Mouse (Mus musculus) T-helper 1 cell (primary cell): ENCODE results near the gene Wdr78.

Experiments
- in situ Hi-C: fragments of 300-600 bp; cut with MboI, MseI; formaldehyde crosslinking; loops from one replicate; pipeline ENCODE4 v1.15.1; 2025; ENCODE audit warnings: high pct_unique_total_duplicates

Wdr78 gene

DNA sequence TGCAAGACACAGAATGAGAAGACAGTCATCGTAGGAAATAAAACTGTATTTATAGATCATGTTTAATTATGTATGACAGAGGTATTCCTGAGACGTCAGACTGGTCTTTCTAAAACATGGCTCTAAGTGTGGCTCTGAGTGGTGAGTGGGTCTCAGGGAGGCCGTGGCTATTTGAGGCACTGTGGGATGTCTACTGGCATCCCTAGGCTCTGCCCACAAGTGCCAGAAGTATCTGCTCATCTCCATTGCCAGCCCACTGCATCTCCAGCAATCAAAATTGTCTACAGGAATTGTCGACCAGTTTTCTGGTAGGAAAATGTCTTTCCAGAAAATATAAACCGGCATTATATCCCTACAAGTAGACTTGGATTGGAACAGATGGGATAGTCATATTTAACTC, 57.4 kb downstream of the Wdr78 start:
- in situ Hi-C loops = no loop called here

DNA sequence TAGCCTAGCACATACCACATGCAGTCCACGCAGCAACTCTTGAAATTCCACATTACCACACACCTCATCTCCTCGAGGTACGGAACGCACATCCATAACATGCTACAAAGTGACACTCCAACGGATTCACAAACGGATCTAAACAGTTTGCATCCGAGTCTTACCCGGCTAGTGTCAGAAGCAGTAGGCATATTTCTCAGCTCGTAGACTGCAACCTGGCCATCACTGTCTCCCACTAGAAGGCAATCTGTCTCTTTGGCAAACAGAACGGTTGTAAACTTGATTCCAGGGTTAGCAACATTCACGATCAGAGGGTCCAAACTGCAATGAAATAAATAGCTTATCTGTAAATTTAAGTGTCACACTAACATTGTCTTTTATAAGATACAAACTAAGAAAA, 66.3 kb downstream of the Wdr78 start:
- in situ Hi-C loops = no loop called here

- in situ Hi-C loops = no loop called here
Observed at GRCm38 (mm10) chr4:103042997-103043396, 71.4 kb downstream of the Wdr78 start.

GRCm38 (mm10) chr4:103039838-103040191, 74.5 kb downstream of the Wdr78 start:
- in situ Hi-C loops = loop anchor here (10.0 kb wide), 1 partner anchor 1985 kb away; no protein-coding TSS in a partner anchor

- in situ Hi-C loops = loop anchor here (10.0 kb wide), 1 partner anchor 1984 kb away; no protein-coding TSS in a partner anchor
Observed at GRCm38 (mm10) chr4:103039103-103039837, 75.1 kb downstream of the Wdr78 start.

GRCm38 (mm10) chr4:103028177-103029088, 85.9 kb downstream of the Wdr78 start:
- in situ Hi-C loops = no loop called here

DNA sequence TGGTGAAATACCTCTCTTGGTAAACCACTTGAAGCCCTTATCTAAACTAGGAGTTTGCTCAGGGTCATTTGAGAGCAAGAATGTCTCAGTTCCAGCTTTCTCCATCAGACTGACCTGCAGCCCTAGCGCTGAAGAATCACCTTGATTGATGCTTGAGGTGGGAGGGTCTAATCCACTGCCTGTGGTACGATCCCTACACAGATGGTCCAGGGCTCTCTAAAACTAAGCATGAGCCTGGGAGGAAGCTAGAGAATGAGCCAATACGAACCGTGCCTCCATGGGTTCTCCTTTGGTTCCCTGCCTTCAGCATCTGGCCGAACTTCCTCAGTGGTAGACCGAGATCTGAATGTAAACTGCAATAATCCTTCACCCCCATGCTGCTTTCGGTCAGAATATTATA, 86.6 kb downstream of the Wdr78 start:
- in situ Hi-C loops = no loop called here

DNA sequence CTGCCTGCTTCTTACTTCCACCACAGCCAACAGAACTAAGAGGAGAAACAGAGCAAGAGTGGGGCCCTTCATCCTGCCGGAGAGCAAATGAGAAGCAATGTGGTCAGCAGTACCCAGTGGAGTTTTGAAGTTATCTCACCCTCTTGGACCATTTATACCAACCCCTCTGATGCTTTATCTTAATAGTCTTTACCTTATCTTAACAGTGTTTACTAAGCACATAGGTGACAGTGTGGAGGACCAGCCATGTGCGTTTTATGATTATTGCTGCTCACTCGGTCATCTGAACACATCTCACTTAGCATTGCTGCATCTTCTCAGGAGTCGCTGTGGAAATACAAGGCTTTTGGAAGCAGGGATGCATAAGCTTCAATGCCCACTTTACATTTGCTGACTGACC, 87.7 kb downstream of the Wdr78 start, which contains the start of gene Insl5:
Gene Insl5 (minus strand): TSS at position 222 of the 400 bp plus-strand sequence.
- in situ Hi-C loops = no loop called here

GRCm38 (mm10) chr4:103013490-103013889, 100.9 kb downstream of the Wdr78 start:
- in situ Hi-C loops = no loop called here

GRCm38 (mm10) chr4:103011823-103012222, 102.5 kb downstream of the Wdr78 start:
- in situ Hi-C loops = no loop called here

- in situ Hi-C loops = no loop called here
Observed at GRCm38 (mm10) chr4:103010734-103011133, 103.6 kb downstream of the Wdr78 start.

DNA sequence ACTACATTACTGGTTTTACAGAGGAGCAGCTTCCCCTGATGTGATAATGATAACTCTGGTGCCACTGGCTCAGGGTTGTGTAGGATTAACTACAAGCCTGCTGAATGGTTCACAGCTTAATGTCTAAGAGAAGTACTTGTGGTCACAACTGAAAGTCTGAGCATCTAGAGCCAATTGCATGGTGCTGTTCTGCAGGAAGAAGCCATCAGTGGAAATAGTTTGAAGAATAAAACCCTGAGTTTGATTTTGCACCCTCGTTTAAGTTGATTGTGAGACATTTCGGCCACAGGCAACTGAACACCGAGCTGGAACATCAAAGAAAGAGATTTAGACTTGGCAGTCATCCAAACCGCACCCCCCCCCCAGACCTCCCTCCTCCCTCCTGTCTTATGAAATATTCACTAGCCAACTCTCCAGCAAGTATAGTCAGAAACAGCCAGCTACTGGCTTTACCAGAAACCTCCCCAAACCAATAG, 107.4 kb downstream of the Wdr78 start:
- in situ Hi-C loops = no loop called here

GRCm38 (mm10) chr4:103006266-103006665, 108.1 kb downstream of the Wdr78 start:
- in situ Hi-C loops = no loop called here

DNA sequence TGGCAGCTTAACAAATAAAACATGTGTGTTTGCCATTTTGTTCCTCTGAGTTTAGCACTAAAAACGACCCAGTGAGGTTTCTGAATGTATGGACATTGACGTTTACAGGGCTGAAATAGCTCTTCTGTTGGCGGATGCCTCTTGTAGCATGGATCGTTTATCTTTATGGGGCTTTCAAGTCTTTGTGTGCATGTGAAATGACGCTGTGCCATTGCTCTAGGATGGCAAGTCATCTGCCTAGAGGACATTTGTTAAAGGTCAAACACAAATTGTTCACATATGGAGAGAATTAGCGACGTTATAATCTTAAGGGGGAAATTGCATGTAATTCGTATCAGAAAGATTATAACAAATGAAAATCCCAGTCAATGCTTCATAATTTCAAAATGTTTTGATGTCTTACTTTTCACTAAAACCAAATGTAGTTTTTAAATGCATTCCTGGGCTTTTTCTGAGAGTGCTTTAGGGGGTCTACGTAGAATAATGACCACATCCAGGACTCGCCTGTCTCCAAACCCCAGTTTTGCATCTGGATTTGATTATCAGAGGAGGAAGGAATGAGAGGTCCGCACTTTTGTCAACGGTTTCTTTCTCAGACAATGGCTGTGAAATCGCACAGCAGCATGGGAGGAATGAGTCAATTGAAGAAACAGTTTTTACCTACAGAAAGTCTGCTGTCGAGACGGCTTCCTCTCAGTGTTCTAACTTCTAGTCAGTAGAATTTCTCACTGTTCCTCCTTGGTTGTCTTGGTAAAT, 109.0 kb downstream of the Wdr78 start:
- in situ Hi-C loops = no loop called here

DNA sequence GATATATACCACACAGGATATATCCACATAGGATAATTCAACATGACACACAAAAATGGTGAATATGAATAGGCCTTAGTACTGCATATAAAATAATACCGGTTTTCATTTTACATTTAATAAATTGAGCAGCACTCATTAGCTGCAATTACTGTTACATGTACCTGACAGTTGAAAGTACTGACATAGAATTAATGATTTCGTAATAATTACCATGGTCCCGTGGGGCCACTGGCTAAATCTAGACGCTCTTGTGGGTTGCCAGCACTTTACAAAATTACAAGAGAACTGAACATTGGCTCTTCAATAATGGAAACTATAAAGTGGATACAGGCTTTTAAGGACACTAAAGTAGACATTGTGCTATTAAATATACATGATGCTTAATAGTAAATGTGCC, 109.7 kb downstream of the Wdr78 start:
- in situ Hi-C loops = no loop called here

DNA sequence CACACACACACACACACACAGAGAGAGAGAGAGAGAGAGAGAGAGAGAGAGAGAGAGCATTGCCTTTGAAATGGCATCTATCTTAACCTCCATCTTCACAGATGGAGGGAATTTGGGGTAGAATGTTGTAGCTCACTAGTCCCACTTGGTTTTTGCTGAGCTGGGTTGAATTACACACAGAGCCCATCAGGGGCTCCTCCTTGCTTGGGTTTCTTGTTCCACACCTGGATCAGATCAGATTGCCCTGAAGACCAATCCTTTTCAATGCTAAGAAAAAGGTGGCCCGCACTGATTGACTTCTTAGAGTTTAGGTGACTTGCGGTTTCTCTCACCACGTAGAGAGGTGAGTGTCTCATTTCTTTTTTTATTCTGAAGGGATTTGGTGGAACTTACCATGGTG, 122.7 kb downstream of the Wdr78 start:
- in situ Hi-C loops = no loop called here

GRCm38 (mm10) chr4:102990595-102991340, 123.6 kb downstream of the Wdr78 start:
- in situ Hi-C loops = no loop called here

- in situ Hi-C loops = no loop called here
Observed at GRCm38 (mm10) chr4:102990016-102990415, 124.3 kb downstream of the Wdr78 start.

DNA sequence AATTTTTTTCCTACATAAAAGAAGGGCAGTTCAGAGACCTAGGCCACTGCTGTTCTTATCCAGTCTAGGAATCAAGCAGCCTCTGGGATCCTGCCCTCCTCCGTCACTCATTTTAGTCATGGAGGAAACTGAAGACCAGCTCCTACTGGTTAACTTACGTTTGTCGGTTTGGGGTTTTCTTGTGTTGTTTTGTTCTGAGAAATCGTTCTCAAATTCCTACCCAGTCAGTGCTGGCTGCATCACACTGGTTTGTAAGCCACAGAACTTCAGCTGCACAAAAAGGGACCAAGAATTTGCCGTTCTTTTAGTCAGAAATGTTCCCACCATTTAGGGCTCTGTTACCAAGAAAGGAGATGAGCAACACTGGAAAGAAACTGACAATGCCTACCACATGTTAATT, 125.0 kb downstream of the Wdr78 start:
- in situ Hi-C loops = loop anchor here (5.0 kb wide), 1 partner anchor 158 kb away; no protein-coding TSS in a partner anchor

DNA sequence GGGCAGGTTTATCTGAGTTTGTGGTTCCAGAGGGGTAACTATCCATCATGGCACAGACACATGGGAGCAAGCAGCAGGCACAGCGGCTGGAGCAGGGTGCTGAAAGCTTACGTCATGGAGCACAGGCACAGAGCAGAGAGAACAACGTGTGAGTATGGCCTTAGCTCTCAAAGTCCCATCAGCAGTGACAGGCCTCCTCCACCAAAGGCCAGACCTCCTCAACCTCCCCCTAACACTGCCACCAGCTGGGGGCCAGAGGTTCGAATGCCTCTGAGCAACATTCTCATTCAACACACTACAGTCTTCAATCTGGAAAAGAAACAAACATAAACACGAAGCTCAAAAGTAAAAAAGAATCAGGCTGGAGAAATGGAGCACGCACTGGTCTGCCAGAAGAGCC, 125.8 kb downstream of the Wdr78 start:
- in situ Hi-C loops = loop anchor here (5.0 kb wide), 1 partner anchor 159 kb away; no protein-coding TSS in a partner anchor
